Mouse (Mus musculus): ENCODE data around the gene Methig1.

DNA sequence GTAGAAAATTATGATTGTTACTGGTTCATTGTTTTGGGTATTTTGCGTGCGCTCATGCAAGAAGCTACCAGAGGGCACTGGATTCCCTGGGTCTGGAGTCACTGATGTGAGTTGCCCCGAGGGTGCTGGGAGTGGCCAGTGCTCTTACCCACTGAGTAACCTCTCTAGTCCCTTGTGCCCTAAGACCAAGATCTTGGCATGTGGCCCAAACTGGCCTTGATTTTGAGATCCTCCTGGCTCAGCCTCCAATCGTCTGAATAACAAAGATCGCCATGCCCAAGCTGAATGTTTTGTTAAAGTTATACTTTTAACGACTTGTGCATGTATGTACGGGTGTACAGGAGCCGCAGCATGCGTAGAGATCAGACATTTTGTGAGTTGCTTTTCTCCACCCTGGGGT, 32.8 kb downstream of the Methig1 start:
- TF ChIP-seq POLR2A (IDR thresholded peaks at IDR 0.05; ENCODE audit: low read depth, low read length) (no peak), CTCF (IDR thresholded peaks at IDR 0.05; ENCODE audit: extremely low read depth, insufficient read depth, insufficient read length, insufficient replicate concordance) (no peak)

Data from spleen, adult 2 months (tissue).